Mouse (Mus musculus) erythroblast, embryonic 14.5 days (primary cell): ENCODE data around the gene Ctu1.

ENCODE experiments used
- GATA1 ChIP-seq: IDR thresholded peaks from 2 replicates; pipeline ENCODE4 v1.6.1; 2012; ENCODE audit warnings: low read length, inconsistent platforms, mixed read lengths
- TAL1 ChIP-seq: IDR thresholded peaks from 3 replicates; pipeline ENCODE4 v1.6.1; 2012; ENCODE audit warnings: low read length, inconsistent platforms, mixed read lengths

- no peak for TF ChIP-seq TAL1
- TF ChIP-seq GATA1: no peak
Observed at GRCm38 (mm10) chr7:43637118-43637517, 34.7 kb upstream of the Ctu1 start.
